Mouse (Mus musculus) skeletal muscle tissue, postnatal 0 days (tissue): ENCODE data around the gene Bsn. TPM values are rescaled to one million over a fixed set of nuclear protein-coding genes. Genes with fewer than 3 reads are reported as not detected.

ENCODE experiments used
- microRNA-seq, 2 experiments: library from miRNA; unstranded; fragments of <30 nt; microRNA quantifications; one replicate each; pipeline ENCODE4; 2016
- polyA plus RNA-seq: library from polyadenylated mRNA; unstranded; fragments of >200 nt; fragmentation: Nextera tagmentation; extraction: Ambion mirVana; gene quantifications from 2 replicates; pipeline ENCODE4 v1.2.1, GENCODE M21; 2015

Gene Bsn
- 0.12 and 0.13 TPM in 2 replicates for polyA plus RNA-seq

DNA sequence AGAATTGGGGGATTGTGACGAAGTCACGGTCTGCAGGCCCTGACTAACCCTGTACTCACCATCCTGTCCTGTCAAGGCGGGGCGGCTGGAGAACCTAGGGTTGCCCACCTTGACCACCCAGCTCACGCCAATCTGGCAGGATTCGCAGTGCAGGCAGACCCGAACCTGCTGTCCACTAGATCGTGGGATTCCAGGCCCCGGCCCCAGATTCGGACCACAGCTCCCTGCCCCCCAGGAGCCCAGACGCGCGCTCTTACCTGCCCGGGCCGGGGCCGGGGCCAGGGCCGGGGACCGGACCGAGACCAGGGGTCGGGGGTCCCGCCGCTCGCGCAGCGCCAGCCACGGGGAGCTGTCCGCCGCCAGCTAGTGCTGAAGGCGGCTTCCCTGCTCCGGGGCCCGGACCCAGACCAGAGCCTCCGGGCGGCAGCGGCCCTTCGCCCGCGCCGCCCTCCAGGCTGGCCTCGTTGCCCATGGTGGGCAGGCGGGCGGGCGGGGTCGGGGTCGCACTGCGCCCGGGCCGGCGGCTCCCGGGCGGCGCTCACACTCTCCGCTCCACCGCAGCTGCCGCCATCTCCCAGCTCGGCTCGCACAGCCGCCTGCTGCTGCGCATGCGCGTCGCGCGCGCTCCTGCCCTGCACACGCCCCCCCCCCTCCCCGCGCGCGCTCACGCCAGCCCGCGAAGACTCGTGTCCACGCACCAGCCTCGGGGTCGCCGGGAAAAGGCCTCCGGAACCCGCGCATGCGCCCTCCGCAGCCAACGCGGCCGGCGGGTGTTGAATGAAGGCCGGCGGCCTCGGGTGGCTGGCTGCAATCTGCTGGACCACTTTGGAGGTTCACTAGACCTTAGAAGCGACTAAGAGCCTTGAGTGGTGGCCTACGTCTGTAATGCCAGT is at the start of gene Bsn:
Gene Bsn (minus strand): TSS at position 598 of the 893 bp plus-strand sequence.

DNA sequence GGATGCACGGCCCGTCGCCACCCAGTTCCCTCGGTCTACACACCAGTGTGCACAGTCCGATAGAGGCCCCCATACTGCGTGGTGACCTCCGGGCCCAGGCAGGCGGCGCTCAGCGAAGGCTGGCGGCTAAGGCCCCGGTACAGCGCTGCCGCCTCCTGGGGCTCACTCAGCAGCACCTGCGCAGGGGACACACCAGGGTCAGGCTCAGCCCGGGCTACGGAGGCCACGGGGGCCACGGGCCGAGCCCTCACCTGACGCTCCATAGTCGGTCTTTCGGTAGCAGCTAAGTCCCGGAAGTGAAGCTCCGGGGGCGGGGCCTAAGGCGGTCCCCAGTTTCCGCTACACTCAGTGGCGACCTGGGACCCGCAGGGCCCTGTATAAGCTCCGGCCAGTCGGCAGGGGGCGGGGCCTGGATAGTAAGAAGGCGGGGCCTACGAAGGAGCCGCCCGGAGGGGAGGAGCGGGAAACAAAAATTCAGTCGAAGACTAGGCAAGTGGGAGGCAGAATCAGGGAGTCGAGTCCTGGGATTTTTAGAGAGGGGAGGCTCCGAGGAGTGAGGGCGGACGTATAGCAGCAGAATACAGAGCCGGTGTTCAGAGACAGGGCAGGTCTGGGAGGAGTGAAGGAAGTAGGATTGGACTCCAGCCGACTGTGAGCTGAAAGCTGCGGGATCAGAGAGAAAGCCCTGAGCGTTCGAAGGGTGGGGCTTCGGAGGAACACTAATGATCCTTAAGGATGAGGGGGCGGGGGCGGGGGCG is 95.8 kb downstream of the Bsn start, which contains the start of gene Apeh:
Gene Apeh (minus strand): TSS at position 423 of the 758 bp plus-strand sequence.

DNA sequence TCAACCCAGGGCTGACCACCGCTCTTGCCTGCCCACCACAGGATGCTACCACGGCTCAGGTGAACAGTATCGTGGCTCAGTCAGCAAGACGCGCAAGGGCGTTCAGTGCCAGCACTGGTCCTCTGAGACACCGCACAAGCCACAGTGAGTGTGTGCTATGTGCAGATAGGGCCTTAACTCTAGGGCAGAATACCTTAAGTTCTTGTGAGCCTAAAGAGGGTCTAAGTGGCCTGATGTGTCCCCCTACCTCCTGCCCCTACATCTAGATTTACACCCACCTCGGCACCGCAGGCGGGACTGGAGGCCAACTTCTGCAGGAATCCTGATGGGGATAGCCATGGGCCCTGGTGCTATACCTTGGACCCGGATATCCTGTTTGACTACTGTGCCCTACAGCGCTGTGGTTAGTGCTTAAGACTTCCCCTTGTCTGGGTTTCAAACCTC is 107.2 kb downstream of the Bsn start, which contains the start of gene Rnf123:
Gene Rnf123 (minus strand): TSS at position 359 of the 444 bp plus-strand sequence.

DNA sequence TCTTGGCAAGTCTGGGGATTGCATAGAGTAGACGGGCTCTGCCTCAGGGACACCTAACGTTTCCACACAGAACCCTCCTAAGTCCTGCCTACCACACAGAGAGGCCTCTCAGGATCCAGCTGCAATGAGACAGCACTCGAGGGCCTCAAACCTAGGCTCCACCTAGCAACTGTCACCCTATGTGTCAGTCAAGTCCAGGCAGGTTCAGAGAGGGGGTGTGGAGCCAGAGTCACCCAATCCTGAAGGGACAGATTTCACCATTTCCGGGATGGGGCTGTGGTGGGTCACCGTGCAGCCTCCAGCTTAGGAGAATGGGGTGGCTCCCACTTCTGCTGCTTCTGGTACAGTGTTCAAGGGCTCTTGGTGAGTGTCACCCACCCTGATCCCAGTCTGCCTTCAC is 110.0 kb downstream of the Bsn start, which contains the start of gene Mst1:
Gene Mst1 (plus strand): TSS at position 269 of the 400 bp plus-strand sequence.

DNA sequence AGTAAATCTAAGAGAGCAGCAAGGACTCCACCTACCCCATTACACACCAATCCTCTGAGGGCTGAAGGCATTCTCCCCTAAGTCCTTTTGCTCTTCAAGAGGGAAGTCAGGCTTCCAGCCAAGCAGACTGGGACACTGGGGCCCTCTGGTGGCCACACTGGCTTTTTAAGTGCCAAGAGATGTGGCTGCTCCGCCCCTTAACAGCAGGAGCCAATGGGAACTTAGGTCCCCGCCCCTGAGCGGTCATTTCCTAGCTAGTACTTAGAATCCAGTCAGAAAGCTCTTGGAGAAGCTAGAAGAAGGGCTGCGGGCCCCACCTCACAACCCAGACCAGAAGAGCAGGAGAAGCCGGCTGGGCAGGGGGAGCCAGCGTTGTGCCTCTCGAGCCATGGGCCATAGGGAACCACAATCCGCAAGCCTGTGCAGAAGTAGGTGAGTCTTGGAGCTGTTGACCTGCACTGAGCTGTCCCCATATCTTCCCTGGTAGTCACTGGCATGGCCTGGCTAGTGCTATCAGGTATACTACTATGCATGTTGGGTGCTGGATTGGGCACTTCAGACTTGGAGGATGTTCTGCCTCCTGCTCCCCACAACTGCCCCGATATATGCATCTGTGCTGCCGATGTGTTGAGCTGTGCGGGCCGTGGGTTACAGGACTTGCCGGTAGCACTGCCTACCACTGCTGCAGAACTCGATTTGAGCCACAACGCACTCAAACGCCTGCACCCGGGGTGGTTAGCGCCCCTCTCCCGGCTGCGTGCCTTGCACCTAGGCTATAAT is 137.1 kb downstream of the Bsn start, which contains the start of gene Amigo3:
Gene Amigo3 (plus strand): TSS at position 275 of the 780 bp plus-strand sequence.

DNA sequence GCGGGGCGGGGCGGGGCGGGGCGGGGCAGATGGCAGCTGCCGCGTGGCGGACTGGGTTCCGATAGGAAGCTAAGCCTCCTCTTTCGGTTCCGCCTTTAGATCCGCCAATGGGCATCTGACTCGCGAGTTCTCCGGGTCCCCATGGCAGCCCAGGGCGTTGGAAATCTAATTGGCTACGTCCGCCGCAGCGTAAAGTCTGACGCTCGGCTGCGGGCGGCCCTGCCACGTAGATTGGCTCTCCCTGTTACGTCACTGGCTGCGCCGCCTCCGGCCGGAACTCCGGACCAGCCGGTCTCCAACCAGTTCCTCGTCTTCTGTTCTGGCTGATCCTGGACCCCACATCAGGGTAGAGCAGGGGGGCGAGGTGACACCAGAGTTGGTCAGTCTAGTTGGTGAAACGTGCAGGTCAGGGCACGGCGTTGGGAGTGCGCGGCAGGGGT is 141.1 kb downstream of the Bsn start, which contains the start of gene Gmppb:
Gene Gmppb (plus strand): TSS at position 227 of the 440 bp plus-strand sequence.

Small RNAs within 50 kb of the gene (microRNA-seq; reads per million reads assigned to microRNA genes)
- 0 reads per million in 2 experiments for gene Gm47303
- 0 reads per million in 2 experiments for gene Mir7088

Other genes with a start within 250 kb of the Bsn start
- 3.4 and 4.0 TPM in 2 replicates for gene Traip, start 240.2 kb downstream of the Bsn start, polyA plus RNA-seq
- gene Uba7, start 214.9 kb downstream of the Bsn start, polyA plus RNA-seq: 16.0 and 16.9 TPM in 2 replicates
- 0.50 and 0.72 TPM in 2 replicates for gene Gm20661, start 207.3 kb downstream of the Bsn start, polyA plus RNA-seq
- gene Inka1, start 204.5 kb downstream of the Bsn start, polyA plus RNA-seq: 31.7 and 41.4 TPM in 2 replicates
- gene Cdhr4, start 197.9 kb downstream of the Bsn start, polyA plus RNA-seq: 1.4 and 1.7 TPM in 2 replicates
- not detected in 2 replicates for gene Gm20662, start 194.0 kb downstream of the Bsn start, polyA plus RNA-seq
- gene Ip6k1, start 187.9 kb downstream of the Bsn start, polyA plus RNA-seq: 23.7 and 26.7 TPM in 2 replicates
- gene Gmppb, start 141.1 kb downstream of the Bsn start, polyA plus RNA-seq: 14.2 and 16.8 TPM in 2 replicates
- 0.86 and 1.2 TPM in 2 replicates for gene Amigo3, start 137.2 kb downstream of the Bsn start, polyA plus RNA-seq
- gene Mst1, start 109.9 kb downstream of the Bsn start, polyA plus RNA-seq: 0.19 and 0.44 TPM in 2 replicates
- 24.1 and 31.9 TPM in 2 replicates for gene Rnf123, start 107.0 kb downstream of the Bsn start, polyA plus RNA-seq
- 25.7 and 28.6 TPM in 2 replicates for gene Apeh, start 95.8 kb downstream of the Bsn start, polyA plus RNA-seq
- gene Dag1, start 73.6 kb upstream of the Bsn start, polyA plus RNA-seq: 160 and 165 TPM in 2 replicates
- 13.9 and 14.8 TPM in 2 replicates for gene Nicn1, start 100.0 kb upstream of the Bsn start, polyA plus RNA-seq
- gene Amt, start 106.5 kb upstream of the Bsn start, polyA plus RNA-seq: 2.1 and 2.4 TPM in 2 replicates
- 251 and 309 TPM in 2 replicates for gene Rhoa, start 115.7 kb upstream of the Bsn start, polyA plus RNA-seq
- 43.3 and 45.6 TPM in 2 replicates for gene Tcta, start 115.8 kb upstream of the Bsn start, polyA plus RNA-seq
- gene Gpx1, start 148.5 kb upstream of the Bsn start, polyA plus RNA-seq: 242 and 328 TPM in 2 replicates
- 42.4 and 44.9 TPM in 2 replicates for gene Usp4, start 157.5 kb upstream of the Bsn start, polyA plus RNA-seq
- gene 1700102P08Rik, start 202.4 kb upstream of the Bsn start, polyA plus RNA-seq: 0.15 and 0.28 TPM in 2 replicates
- 0.45 and 0.71 TPM in 2 replicates for gene Ccdc36, start 238.1 kb upstream of the Bsn start, polyA plus RNA-seq
- gene BC048562, start 246.1 kb upstream of the Bsn start, polyA plus RNA-seq: not detected in 2 replicates